Mouse (Mus musculus): ENCODE data around the gene Exoc6. TPM values are rescaled to one million over a fixed set of nuclear protein-coding genes. Genes with fewer than 3 reads are reported as not detected.

Gene Exoc6
- polyA plus RNA-seq, 1 experiment = 20.3 TPM

GRCm38 (mm10) chr19:37601968-37602848 is 52.0 kb downstream of the Exoc6 start:
- peaks cover 4% of the 10 kb centered on the region; the same call in 1 of the 2 replicates for H3K4me1 ChIP-seq (ENCODE audit: control insufficient read depth, insufficient read depth, low read length)
- no peak overlapping the region for H3K27ac ChIP-seq (ENCODE audit: insufficient read depth, low read length)
- no peak overlapping the region for H3K4me3 ChIP-seq (ENCODE audit: insufficient read depth, low read length)
- no peak for TF ChIP-seq CTCF (IDR thresholded peaks at IDR 0.05; ENCODE audit: extremely low read depth, insufficient read depth, low read length)
- no peak for TF ChIP-seq POLR2A (IDR thresholded peaks at IDR 0.05; ENCODE audit: extremely low read depth, insufficient read depth, low read length)

- no peak for TF ChIP-seq POLR2A (IDR thresholded peaks at IDR 0.05; ENCODE audit: extremely low read depth, insufficient read depth, low read length)
- no peak for TF ChIP-seq CTCF (IDR thresholded peaks at IDR 0.05; ENCODE audit: extremely low read depth, insufficient read depth, low read length)
- no peaks in the 10 kb centered on the region for H3K4me1 ChIP-seq (ENCODE audit: control insufficient read depth, insufficient read depth, low read length)
- no peak overlapping the region for H3K27ac ChIP-seq (ENCODE audit: insufficient read depth, low read length)
Observed at GRCm38 (mm10) chr19:37609991-37610390, 59.8 kb downstream of the Exoc6 start.

GRCm38 (mm10) chr19:37612893-37613292 is 62.7 kb downstream of the Exoc6 start:
- Histone ChIP-seq H3K4me1 (ENCODE audit: control insufficient read depth, insufficient read depth, low read length) (no peaks in the 10 kb centered on the region), H3K27ac (ENCODE audit: insufficient read depth, low read length) (no peak overlapping the region), H3K4me3 (ENCODE audit: insufficient read depth, low read length) (no peak overlapping the region)
- TF ChIP-seq POLR2A (IDR thresholded peaks at IDR 0.05; ENCODE audit: extremely low read depth, insufficient read depth, low read length) (no peak), CTCF (IDR thresholded peaks at IDR 0.05; ENCODE audit: extremely low read depth, insufficient read depth, low read length) (no peak)

More at GRCm38 (mm10) chr19:37609991-37610390, 59.8 kb downstream of the Exoc6 start:
- no peak overlapping the region for H3K4me3 ChIP-seq (ENCODE audit: insufficient read depth, low read length)

- H3K27ac ChIP-seq (ENCODE audit: insufficient read depth, low read length) = no peak overlapping the region
- H3K4me3 ChIP-seq (ENCODE audit: insufficient read depth, low read length) = no peak overlapping the region
- no peaks in the 10 kb centered on the region for H3K4me1 ChIP-seq (ENCODE audit: control insufficient read depth, insufficient read depth, low read length)
- TF ChIP-seq CTCF (IDR thresholded peaks at IDR 0.05; ENCODE audit: extremely low read depth, insufficient read depth, low read length) (no peak), POLR2A (IDR thresholded peaks at IDR 0.05; ENCODE audit: extremely low read depth, insufficient read depth, low read length) (no peak)
Observed at GRCm38 (mm10) chr19:37615039-37615630, 64.9 kb downstream of the Exoc6 start.

GRCm38 (mm10) chr19:37647994-37648393 is 97.8 kb downstream of the Exoc6 start:
- Histone ChIP-seq H3K27ac (ENCODE audit: insufficient read depth, low read length) (no peak overlapping the region), H3K4me3 (ENCODE audit: insufficient read depth, low read length) (no peak overlapping the region), H3K4me1 (ENCODE audit: control insufficient read depth, insufficient read depth, low read length) (no peaks in the 10 kb centered on the region)
- TF ChIP-seq CTCF (IDR thresholded peaks at IDR 0.05; ENCODE audit: extremely low read depth, insufficient read depth, low read length) (peak; percentile 28; the same call in 1 of the 2 replicates), POLR2A (IDR thresholded peaks at IDR 0.05; ENCODE audit: extremely low read depth, insufficient read depth, low read length) (no peak)

GRCm38 (mm10) chr19:37650526-37650925 is 100.3 kb downstream of the Exoc6 start:
- H3K4me3 ChIP-seq (ENCODE audit: insufficient read depth, low read length) = no peak overlapping the region
- H3K27ac ChIP-seq (ENCODE audit: insufficient read depth, low read length) = no peak overlapping the region
- H3K4me1 ChIP-seq (ENCODE audit: control insufficient read depth, insufficient read depth, low read length) = no peaks in the 10 kb centered on the region
- no peak for TF ChIP-seq POLR2A (IDR thresholded peaks at IDR 0.05; ENCODE audit: extremely low read depth, insufficient read depth, low read length)
- no peak for TF ChIP-seq CTCF (IDR thresholded peaks at IDR 0.05; ENCODE audit: extremely low read depth, insufficient read depth, low read length)

- H3K4me1 ChIP-seq (ENCODE audit: control insufficient read depth, insufficient read depth, low read length) = no peaks in the 10 kb centered on the region
- H3K27ac ChIP-seq (ENCODE audit: insufficient read depth, low read length) = no peak overlapping the region
- H3K4me3 ChIP-seq (ENCODE audit: insufficient read depth, low read length) = no peak overlapping the region
- no peak for TF ChIP-seq CTCF (IDR thresholded peaks at IDR 0.05; ENCODE audit: extremely low read depth, insufficient read depth, low read length)
- no peak for TF ChIP-seq POLR2A (IDR thresholded peaks at IDR 0.05; ENCODE audit: extremely low read depth, insufficient read depth, low read length)
Observed at GRCm38 (mm10) chr19:37654012-37654411, 103.8 kb downstream of the Exoc6 start.

- Histone ChIP-seq H3K4me3 (ENCODE audit: insufficient read depth, low read length) (no peak overlapping the region), H3K4me1 (ENCODE audit: control insufficient read depth, insufficient read depth, low read length) (no peaks in the 10 kb centered on the region), H3K27ac (ENCODE audit: insufficient read depth, low read length) (no peak overlapping the region)
- TF ChIP-seq POLR2A (IDR thresholded peaks at IDR 0.05; ENCODE audit: extremely low read depth, insufficient read depth, low read length) (no peak), CTCF (IDR thresholded peaks at IDR 0.05; ENCODE audit: extremely low read depth, insufficient read depth, low read length) (no peak)
Observed at GRCm38 (mm10) chr19:37656441-37656840, 106.2 kb downstream of the Exoc6 start.

GRCm38 (mm10) chr19:37665256-37665655 is 115.0 kb downstream of the Exoc6 start:
- TF ChIP-seq CTCF (IDR thresholded peaks at IDR 0.05; ENCODE audit: extremely low read depth, insufficient read depth, low read length) = no peak
- no peak for TF ChIP-seq POLR2A (IDR thresholded peaks at IDR 0.05; ENCODE audit: extremely low read depth, insufficient read depth, low read length)
- no peak overlapping the region for H3K27ac ChIP-seq (ENCODE audit: insufficient read depth, low read length)
- H3K4me1 ChIP-seq (ENCODE audit: control insufficient read depth, insufficient read depth, low read length) = no peaks in the 10 kb centered on the region
- no peak overlapping the region for H3K4me3 ChIP-seq (ENCODE audit: insufficient read depth, low read length)

All from cortical plate, adult 2 months (tissue).